Mouse (Mus musculus): ENCODE results near the gene Psmd2.
A peak's percentile ranks its signal among the peaks of the same experiment; 100 is the strongest.

GRCm38 (mm10) chr16:20651076-20651946, at the start of gene Psmd2:
- TF ChIP-seq POLR2A (IDR thresholded peaks at IDR 0.05; ENCODE audit: borderline replicate concordance, extremely low read depth, low read depth, low read length) (peak; percentile 90), CTCF (IDR thresholded peaks at IDR 0.05; ENCODE audit: insufficient read depth, low read length) (no peak)
